Comparison of ENCODE assay signal across 21 mouse cellular contexts in genomic region chr15:78369641-78370040, GRCm38 (mm10). TPM values are rescaled to one million over a fixed set of nuclear protein-coding genes. Genes with fewer than 3 reads are reported as not detected.
A peak's percentile ranks its signal among the peaks of the same experiment; 100 is the strongest.
DNase-seq lines count a peak whose midpoint lies in the region; ATAC-seq and TF ChIP-seq lines count a peak whose summit lies in the region.
"Had no signal": no experiment of that assay in that cellular context is flagged by ENCODE, and none has a peak within 500 bp of the region (broad histone marks: within the 10 kb centered on the region; RNA-seq: fewer than 3 reads in every experiment).

No protein-coding gene starts in this region.

- H3K9ac ChIP-seq in liver, postnatal 0 days (replicated peaks): no peak overlapping the region
- H3K9ac ChIP-seq: limb, embryonic 13.5 days had no signal

- ATAC-seq in liver, postnatal 0 days: no peak
- no peak for ATAC-seq in megakaryocyte progenitor cell, adult 5-6 weeks (replicated peaks; ENCODE audit: poor library complexity)

- intact Hi-C loops in gastrocnemius, postnatal 14 days (cut with DNase I; ENCODE audit: low total_unique reads): no loop called here
- intact Hi-C loops in gastrocnemius, postnatal 36 days (cut with DNase I): no loop called here
- intact Hi-C loops in left cerebral cortex, adult 2 months (cut with DNase I): loop anchor here (2.0 to 5.0 kb wide), 3 partner anchors 38 to 178 kb away; partner anchors contain the start of genes Mpst and Tst

- peaks cover 21% of the 10 kb centered on the region; the same call in 1 of the 2 replicates for H3K4me1 ChIP-seq in liver, postnatal 0 days (ENCODE audit: insufficient read depth)
- H3K4me1 ChIP-seq: limb, embryonic 13.5 days had no signal

- H3K36me3 ChIP-seq in liver, postnatal 0 days (replicated peaks; ENCODE audit: insufficient read depth, low read length): no peaks in the 10 kb centered on the region
- H3K36me3 ChIP-seq: forebrain, embryonic 10.5 days; limb, embryonic 13.5 days had no signal

- no peak overlapping the region for H3K4me2 ChIP-seq in liver, postnatal 0 days (ENCODE audit: low read depth, low read length)
- H3K4me2 ChIP-seq: limb, embryonic 13.5 days had no signal

- no peak for TF ChIP-seq EP300 in liver, postnatal 0 days (IDR thresholded peaks at IDR 0.05; ENCODE audit: low read depth)

- peak; percentile 34 for DNase-seq in gastrocnemius, postnatal 14 days
- DNase-seq in gastrocnemius, postnatal 36 days: no peak
- peak in 1 of 2 experiments; percentile 24 for DNase-seq in left cerebral cortex, adult 2 months (ENCODE audit: extremely low spot score in 1 of 2, low spot score in 2 of 2)
- DNase-seq in left cerebral cortex, adult 18-20 months (ENCODE audit: low spot score in 2 of 2): no peak
- peak; percentile 31 for DNase-seq in right cerebral cortex, adult 18-20 months
- DNase-seq in right cerebral cortex, postnatal 4 days: no peak
- DNase-seq in liver, postnatal 0 days: no peak
- DNase-seq: B cell, adult 2 months; cerebellum, adult 18-20 months; heart, postnatal 36 days; right cerebral cortex, postnatal 14 days had no signal

- 70% methylated on average over 1 of the region's 1 CpGs for WGBS in liver, postnatal 0 days (ENCODE audit: insufficient replicate concordance)

- no peak for TF ChIP-seq CTCF in left cerebral cortex, adult 2 months (IDR thresholded peaks at IDR 0.05)
- no peak for TF ChIP-seq CTCF in liver, postnatal 0 days (IDR thresholded peaks at IDR 0.05; ENCODE audit: low read depth)

- no peaks in the 10 kb centered on the region for H3K27me3 ChIP-seq in liver, postnatal 0 days (ENCODE audit: insufficient read depth, low read length)

- peak overlapping the region; percentile 2; the same call in 1 of the 2 replicates for H3K27ac ChIP-seq in left cerebral cortex, adult 2 months
- H3K27ac ChIP-seq in liver, postnatal 0 days (ENCODE audit: low read depth): peak overlapping the region; percentile 49
- H3K27ac ChIP-seq: forebrain, embryonic 10.5 days; heart, adult 2 months; limb, embryonic 13.5 days had no signal

- no peak overlapping the region for H3K4me3 ChIP-seq in left cerebral cortex, adult 2 months
- no peak overlapping the region for H3K4me3 ChIP-seq in liver, postnatal 0 days (ENCODE audit: low read depth, low read length)
- H3K4me3 ChIP-seq: forebrain, embryonic 10.5 days; heart, adult 2 months; limb, embryonic 13.5 days; myocyte had no signal

- H3K9me3 ChIP-seq in liver, postnatal 0 days (ENCODE audit: low read length): no peaks in the 10 kb centered on the region
- H3K9me3 ChIP-seq: forebrain, embryonic 10.5 days; limb, embryonic 13.5 days had no signal

RNA-seq across cellular contexts. Expression of gene Tex33, which starts 26.1 kb away (rescaled TPM):
- total RNA-seq in gastrocnemius, postnatal 14 days (2021): not detected
- not detected for total RNA-seq in gastrocnemius, postnatal 36 days (2021)
- total RNA-seq in left cerebral cortex, adult 2 months (2021): not detected
- total RNA-seq in left cerebral cortex, adult 18-20 months (2021): not detected
- not detected in 2 replicates for polyA plus RNA-seq in liver, postnatal 0 days (2015; fragmentation: Nextera tagmentation; extraction: Ambion mirVana)
- total RNA-seq in megakaryocyte progenitor cell, adult 5-6 weeks (2015): not detected in 2 replicates
- total RNA-seq in megakaryocyte progenitor cell, adult 5-6 weeks (2017): not detected in 2 replicates
- total RNA-seq: heart, adult 2 months; heart, postnatal 36 days had no signal
- polyA plus RNA-seq: brain, embryonic 14.5 days; embryonic facial prominence, embryonic 14.5 days; forebrain, embryonic 10.5 days; intestine, embryonic 16.5 days; kidney, embryonic 16.5 days; limb, embryonic 13.5 days; myocyte; urinary bladder, adult 2 months had no signal

RNA-seq across cellular contexts. Expression of gene Tst, which starts 36.1 kb away (rescaled TPM):
- total RNA-seq in gastrocnemius, postnatal 14 days (2021): 10 to 100 TPM; 19.6 to 21.2 TPM
- 10 to 100 TPM; 22.1 to 24.1 TPM for total RNA-seq in gastrocnemius, postnatal 36 days (2021)
- 10 to 100 TPM; 29.0 to 30.1 TPM for total RNA-seq in left cerebral cortex, adult 2 months (2021)
- 10 to 100 TPM; 31.6 to 33.8 TPM for total RNA-seq in left cerebral cortex, adult 18-20 months (2021)
- polyA plus RNA-seq in liver, postnatal 0 days (2015; fragmentation: Nextera tagmentation; extraction: Ambion mirVana): 361 and 363 TPM in 2 replicates
- 23.3 and 37.7 TPM in 2 replicates for total RNA-seq in megakaryocyte progenitor cell, adult 5-6 weeks (2015)
- total RNA-seq in megakaryocyte progenitor cell, adult 5-6 weeks (2017): 9.8 and 16.2 TPM in 2 replicates

RNA-seq across cellular contexts. Expression of gene Mpst, which starts 36.6 kb away (rescaled TPM):
- total RNA-seq in gastrocnemius, postnatal 14 days (2021): 10 to 100 TPM; 49.4 to 49.8 TPM
- 10 to 100 TPM; 55.3 to 59.5 TPM for total RNA-seq in gastrocnemius, postnatal 36 days (2021)
- total RNA-seq in left cerebral cortex, adult 2 months (2021): 10 to 100 TPM; 31.7 to 31.8 TPM
- 10 to 100 TPM; 28.4 to 33.0 TPM for total RNA-seq in left cerebral cortex, adult 18-20 months (2021)
- polyA plus RNA-seq in liver, postnatal 0 days (2015; fragmentation: Nextera tagmentation; extraction: Ambion mirVana): 4.3 and 7.0 TPM in 2 replicates
- total RNA-seq in megakaryocyte progenitor cell, adult 5-6 weeks (2015): 3.4 and 5.9 TPM in 2 replicates
- total RNA-seq in megakaryocyte progenitor cell, adult 5-6 weeks (2017): 22.7 and 37.3 TPM in 2 replicates

RNA-seq across cellular contexts. Expression of gene Csf2rb, which starts 44.1 kb away (rescaled TPM):
- 1 to 10 TPM; 1.1 to 2.1 TPM for total RNA-seq in gastrocnemius, postnatal 14 days (2021)
- total RNA-seq in gastrocnemius, postnatal 36 days (2021): 1 to 10 TPM in 1 of 2 experiments, under 1 TPM in 1; 0.69 to 1.2 TPM
- 1 to 10 TPM; 1.9 to 2.3 TPM for total RNA-seq in left cerebral cortex, adult 2 months (2021)
- under 1 TPM; 0.66 to 1.00 TPM for total RNA-seq in left cerebral cortex, adult 18-20 months (2021)
- polyA plus RNA-seq in liver, postnatal 0 days (2015; fragmentation: Nextera tagmentation; extraction: Ambion mirVana): 8.9 and 9.6 TPM in 2 replicates
- 52.6 and 56.2 TPM in 2 replicates for total RNA-seq in megakaryocyte progenitor cell, adult 5-6 weeks (2015)
- total RNA-seq in megakaryocyte progenitor cell, adult 5-6 weeks (2017): 48.5 and 55.8 TPM in 2 replicates

RNA-seq across cellular contexts. Expression of gene Kctd17, which starts 58.7 kb away (rescaled TPM):
- 10 to 100 TPM; 34.6 to 41.4 TPM for total RNA-seq in gastrocnemius, postnatal 14 days (2021)
- 10 to 100 TPM; 14.2 to 15.9 TPM for total RNA-seq in gastrocnemius, postnatal 36 days (2021)
- 100 to 1,000 TPM; 334 to 335 TPM for total RNA-seq in left cerebral cortex, adult 2 months (2021)
- 100 to 1,000 TPM; 313 to 338 TPM for total RNA-seq in left cerebral cortex, adult 18-20 months (2021)
- 6.0 and 6.1 TPM in 2 replicates for polyA plus RNA-seq in liver, postnatal 0 days (2015; fragmentation: Nextera tagmentation; extraction: Ambion mirVana)
- 7.6 and 8.0 TPM in 2 replicates for total RNA-seq in megakaryocyte progenitor cell, adult 5-6 weeks (2015)
- 8.3 and 10.3 TPM in 2 replicates for total RNA-seq in megakaryocyte progenitor cell, adult 5-6 weeks (2017)

Comparison
In these comparisons a context has a peak if more than half of its experiments do, and no peak if none do; other contexts are left out.
1. DNase-seq: peak in gastrocnemius, postnatal 14 days (single experiment) and right cerebral cortex, adult 18-20 months (single experiment); none in gastrocnemius, postnatal 36 days (0 of 2), left cerebral cortex, adult 18-20 months (0 of 2), right cerebral cortex, postnatal 4 days (single experiment) and liver, postnatal 0 days (single experiment).